Mouse (Mus musculus) liver, postnatal 0 days (tissue): ENCODE measurements around the gene Olfr970. TPM values are rescaled to one million over a fixed set of nuclear protein-coding genes. Genes with fewer than 3 reads are reported as not detected.
"Not testable (repeated sequence)": the region's sequence is repeated elsewhere in the genome, so short reads cannot be mapped to it uniquely, and the experiment has no call there.

Experiments used
- ATAC-seq: fragments of 200-750 bp; cut with Nextera tagmentation; 2 replicates; pipeline ENCODE4 v1.8.0; 2017; ENCODE audit warnings: mild to moderate bottlenecking, moderate library complexity
- DNase-seq: peaks from one replicate; pipeline ENCODE4 v3.0.0-alpha.2; 2016
- H3K27ac ChIP-seq: fragments of 300-500 bp; sonication (generic); 2 replicates; pipeline ENCODE4 v1.5.1; 2014; ENCODE audit warnings: antibody characterized with exemption, moderate library complexity, mild to moderate bottlenecking, low read depth
- H3K27me3 ChIP-seq: fragments of 300-500 bp; sonication (generic); 2 replicates; pipeline ENCODE4 v1.6.1; 2014; ENCODE audit warnings: low read length, control low read depth, mixed read lengths; ENCODE audit not compliant: insufficient read depth
- H3K36me3 ChIP-seq: fragments of 300-500 bp; sonication (generic); replicated peaks from 2 replicates; pipeline ENCODE4 v1.6.1; 2014; ENCODE audit warnings: mild to moderate bottlenecking, control low read depth, low read length, moderate library complexity, mixed read lengths; ENCODE audit not compliant: insufficient read depth
- H3K4me1 ChIP-seq: fragments of 300-500 bp; sonication (generic); 2 replicates; pipeline ENCODE4 v1.6.1; 2014; ENCODE audit warnings: antibody characterized with exemption, mild to moderate bottlenecking, control low read depth; ENCODE audit not compliant: insufficient read depth
- H3K4me2 ChIP-seq: fragments of 300-500 bp; sonication (generic); 2 replicates; pipeline ENCODE4 v1.6.1; 2014; ENCODE audit warnings: low read depth, mild to moderate bottlenecking, low read length, moderate library complexity, mixed read lengths
- H3K4me3 ChIP-seq: fragments of 300-500 bp; sonication (generic); 2 replicates; pipeline ENCODE4 v1.5.1; 2014; ENCODE audit warnings: low read depth, low read length
- H3K9ac ChIP-seq: fragments of 300-500 bp; sonication (generic); replicated peaks from 2 replicates; pipeline ENCODE4 v1.6.1; 2014; ENCODE audit warnings: mild to moderate bottlenecking, moderate library complexity
- H3K9me3 ChIP-seq: fragments of 300-500 bp; sonication (generic); 2 replicates; pipeline ENCODE4 v1.6.1; 2016; ENCODE audit warnings: mild to moderate bottlenecking, control low read depth, low read length, mixed read lengths
- CTCF ChIP-seq: sonication (generic); IDR thresholded peaks from 2 replicates; pipeline ENCODE4 v1.5.1; 2016; ENCODE audit warnings: antibody characterized with exemption, low read depth
- EP300 ChIP-seq: IDR thresholded peaks from 2 replicates; pipeline ENCODE4 v1.6.1; 2016; ENCODE audit warnings: antibody characterized with exemption, low read depth, mild to moderate bottlenecking
- WGBS: fragments of 180-500 bp; shearing (Covaris S2); extraction: QIAGEN DNeasy Blood & Tissue Kit; methylation state at CpG from one replicate; pipeline ENCODE4 v1.1.7; 2014; ENCODE audit not compliant: insufficient replicate concordance; 5-methylcytosine and 5-hydroxymethylcytosine counted together
- polyA plus RNA-seq: library from polyadenylated mRNA; unstranded; fragments of >200 nt; fragmentation: Nextera tagmentation; extraction: Ambion mirVana; gene quantifications from 2 replicates; pipeline ENCODE4 v1.2.1, GENCODE M21; 2015

Gene Olfr970
- polyA plus RNA-seq: not detected in 2 replicates

DNA sequence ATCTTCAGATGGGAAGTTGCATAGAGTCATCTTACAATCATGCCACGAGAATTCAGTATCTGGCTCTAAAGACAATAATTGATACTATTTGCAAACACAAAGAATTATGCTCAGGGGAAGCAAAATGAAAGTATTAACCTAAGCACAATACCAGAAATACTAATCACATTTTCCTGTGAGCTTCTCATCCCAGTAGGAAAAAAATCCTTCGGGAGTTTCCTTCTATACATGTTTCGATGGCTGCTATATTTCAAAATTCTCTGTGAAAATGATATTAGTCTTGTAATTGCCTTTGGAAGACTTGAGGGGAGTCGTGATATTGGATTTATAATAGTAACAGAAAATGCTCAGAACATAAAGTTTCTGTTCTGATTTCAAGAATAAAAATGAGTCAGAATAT lies at the start of gene Olfr970:
Olfr970 (plus strand) TSS at position 301 of the 400 bp plus-strand sequence.
- no peak within 1 kb of the TSS for H3K27ac ChIP-seq
- H3K9ac ChIP-seq: no peak within 1 kb of the TSS
- 72% methylated on average over 4 of the region's 4 CpGs for WGBS
- ATAC-seq: no peak
- H3K4me2 ChIP-seq: no peak within 1 kb of the TSS
- no peaks in the 10 kb centered on the region for H3K9me3 ChIP-seq
- TF ChIP-seq EP300: no peak
- TF ChIP-seq CTCF: no peak
- no peak for DNase-seq
- no peaks in the 10 kb centered on the region for H3K27me3 ChIP-seq
- H3K36me3 ChIP-seq: no peaks in the 10 kb centered on the region
- no peak within 1 kb of the TSS for H3K4me3 ChIP-seq
- H3K4me1 ChIP-seq: no peaks in the 10 kb centered on the region

DNA sequence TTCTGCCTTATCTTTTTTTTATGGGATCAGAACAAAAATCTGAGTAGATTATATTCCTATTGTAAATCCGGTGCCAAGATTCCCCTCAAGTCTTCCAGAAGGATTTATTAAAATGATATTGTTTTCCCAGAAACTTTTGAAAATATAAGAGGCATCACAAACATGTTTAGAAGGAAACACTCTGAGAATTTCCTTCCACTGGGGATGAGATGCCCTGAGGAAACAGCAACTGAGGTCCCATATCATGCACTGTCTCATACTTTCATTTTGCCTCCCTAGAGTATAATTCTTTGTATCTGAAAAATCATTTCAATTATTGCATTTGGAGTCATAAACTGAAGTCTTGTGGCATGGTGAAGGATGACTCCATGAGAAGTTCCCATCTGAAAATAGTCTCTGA lies 25.5 kb upstream of the Olfr970 start, which contains the start of gene Olfr968:
Olfr968 (minus strand) TSS at position 101 of the 400 bp plus-strand sequence.
- 68% methylated on average over 1 of the region's 1 CpGs for WGBS
- no peak for ATAC-seq

DNA sequence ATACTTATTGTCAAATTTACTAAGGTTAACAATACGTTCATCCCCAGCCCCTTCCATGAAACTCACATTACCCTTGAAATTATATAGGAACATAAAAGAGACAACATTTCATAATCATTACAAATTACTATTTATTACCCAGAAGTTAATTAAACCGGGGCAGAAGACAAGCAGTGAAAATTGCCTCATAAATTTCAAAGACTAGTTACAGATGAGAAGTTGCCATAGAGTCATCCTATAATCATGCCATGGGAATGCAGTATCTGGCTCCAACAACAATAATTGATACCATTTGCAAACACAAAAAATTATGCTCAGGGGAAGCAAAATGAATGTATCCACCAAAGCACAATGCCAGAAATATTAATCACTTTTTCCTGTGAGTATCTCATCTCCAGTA lies 18.1 kb upstream of the Olfr970 start, which contains the start of gene Olfr969:
Olfr969 (plus strand) TSS at position 388 of the 400 bp plus-strand sequence.
- H3K9me3 ChIP-seq: no peaks in the 10 kb centered on the region
- no peak within 1 kb of the TSS for H3K4me2 ChIP-seq
- H3K9ac ChIP-seq: no peak within 1 kb of the TSS
- TF ChIP-seq EP300: no peak
- no peak for TF ChIP-seq CTCF
- ATAC-seq (no peak), DNase-seq (no peak)
- H3K27me3 ChIP-seq: no peaks in the 10 kb centered on the region
- no peak within 1 kb of the TSS for H3K4me3 ChIP-seq
- no peaks in the 10 kb centered on the region for H3K36me3 ChIP-seq
- no peaks in the 10 kb centered on the region for H3K4me1 ChIP-seq
- 64% methylated on average over 2 of the region's 2 CpGs for WGBS
- no peak within 1 kb of the TSS for H3K27ac ChIP-seq

More for the DNA sequence above, 25.5 kb upstream of the Olfr970 start, which contains the start of gene Olfr968:
- no peaks in the 10 kb centered on the region for H3K4me1 ChIP-seq
- H3K9me3 ChIP-seq: no peaks in the 10 kb centered on the region
- H3K36me3 ChIP-seq: no peaks in the 10 kb centered on the region
- TF ChIP-seq CTCF (no peak), EP300 (no peak)
- H3K27ac ChIP-seq: no peak within 1 kb of the TSS
- DNase-seq: no peak
- H3K27me3 ChIP-seq: no peaks in the 10 kb centered on the region
- H3K9ac ChIP-seq: no peak within 1 kb of the TSS
- H3K4me3 ChIP-seq: no peak within 1 kb of the TSS
- no peak within 1 kb of the TSS for H3K4me2 ChIP-seq

DNA sequence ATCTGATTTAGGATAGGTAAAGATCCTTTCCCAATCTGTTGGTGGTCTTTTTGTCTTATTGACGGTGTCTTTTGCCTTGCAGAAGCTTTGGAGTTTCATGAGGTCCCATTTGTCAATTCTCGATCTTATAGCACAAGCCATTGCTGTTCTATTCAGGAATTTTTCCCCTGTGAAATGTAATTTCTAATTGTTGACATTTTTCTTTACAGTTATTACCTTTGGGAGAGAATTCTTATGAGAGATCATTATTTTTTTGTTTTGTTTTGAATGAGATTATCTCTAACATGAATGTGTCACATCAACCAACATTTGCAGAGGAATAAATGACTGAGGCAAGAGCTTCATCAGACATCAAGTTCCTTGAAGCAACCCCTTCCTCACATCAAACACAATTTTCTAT lies 27.9 kb downstream of the Olfr970 start, which contains the start of gene Olfr971:
Olfr971 (plus strand) TSS at position 301 of the 400 bp plus-strand sequence.
- WGBS: 74% methylated on average over 1 of the region's 2 CpGs

DNA sequence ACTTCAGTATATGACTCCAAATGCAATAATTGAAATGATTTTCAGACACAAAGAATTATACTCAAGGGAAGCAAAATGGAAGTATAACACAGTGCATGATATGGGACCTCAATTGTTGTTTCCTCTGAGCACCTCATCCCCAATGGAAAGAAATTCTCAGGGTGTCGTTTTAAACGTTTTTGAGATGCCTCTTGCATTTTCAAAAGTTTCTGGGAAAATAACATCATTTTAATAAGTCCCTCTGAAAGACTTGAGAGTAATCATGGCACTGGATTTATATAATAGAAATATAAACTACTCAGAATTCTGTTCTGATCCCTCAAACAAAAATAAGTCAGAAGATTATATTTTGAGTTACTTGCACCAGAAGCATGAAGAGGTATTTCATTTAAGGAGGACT lies 57.5 kb downstream of the Olfr970 start, which contains the start of gene Olfr972:
Olfr972 (plus strand) TSS at position 301 of the 400 bp plus-strand sequence.
- H3K36me3 ChIP-seq: no peaks in the 10 kb centered on the region
- H3K9ac ChIP-seq: no peak within 1 kb of the TSS
- no peak within 1 kb of the TSS for H3K27ac ChIP-seq
- no peaks in the 10 kb centered on the region for H3K4me1 ChIP-seq
- ATAC-seq: no peak
- H3K4me3 ChIP-seq: no peak within 1 kb of the TSS
- WGBS: 43% methylated on average over 2 of the region's 2 CpGs
- H3K9me3 ChIP-seq: no peaks in the 10 kb centered on the region
- no peak within 1 kb of the TSS for H3K4me2 ChIP-seq
- no peak for DNase-seq
- TF ChIP-seq EP300 (no peak), CTCF (no peak)
- H3K27me3 ChIP-seq: no peaks in the 10 kb centered on the region

More for the DNA sequence above, 27.9 kb downstream of the Olfr970 start, which contains the start of gene Olfr971:
- not testable (repeated sequence) for H3K4me3 ChIP-seq, H3K4me1 ChIP-seq, H3K4me2 ChIP-seq, H3K27me3 ChIP-seq, ATAC-seq, H3K27ac ChIP-seq, H3K9ac ChIP-seq, H3K36me3 ChIP-seq, DNase-seq, H3K9me3 ChIP-seq

Other genes with a start within 250 kb of the Olfr970 start
- not detected in 2 replicates for gene Olfr959, start 233.3 kb upstream of the Olfr970 start, polyA plus RNA-seq
- 1.1 and 2.1 TPM in 2 replicates for gene AW551984, start 204.5 kb upstream of the Olfr970 start, polyA plus RNA-seq
- gene Olfr148, start 198.2 kb upstream of the Olfr970 start, polyA plus RNA-seq: not detected in 2 replicates
- not detected in 2 replicates for gene Olfr960, start 187.5 kb upstream of the Olfr970 start, polyA plus RNA-seq
- not detected in 2 replicates for gene Olfr961, start 163.8 kb upstream of the Olfr970 start, polyA plus RNA-seq
- not detected in 2 replicates for gene Olfr963, start 141.7 kb upstream of the Olfr970 start, polyA plus RNA-seq
- not detected in 2 replicates for gene Olfr149, start 101.7 kb upstream of the Olfr970 start, polyA plus RNA-seq
- gene Olfr965, start 97.5 kb upstream of the Olfr970 start, polyA plus RNA-seq: not detected in 2 replicates
- gene Olfr150, start 77.9 kb upstream of the Olfr970 start, polyA plus RNA-seq: not detected in 2 replicates
- not detected in 2 replicates for gene Olfr967, start 62.6 kb upstream of the Olfr970 start, polyA plus RNA-seq
- not detected in 2 replicates for gene Olfr968, start 25.6 kb upstream of the Olfr970 start, polyA plus RNA-seq
- gene Olfr969, start 17.9 kb upstream of the Olfr970 start, polyA plus RNA-seq: not detected in 2 replicates
- not detected in 2 replicates for gene Olfr971, start 28.0 kb downstream of the Olfr970 start, polyA plus RNA-seq
- not detected in 2 replicates for gene Olfr972, start 57.6 kb downstream of the Olfr970 start, polyA plus RNA-seq
- gene Olfr229, start 98.5 kb downstream of the Olfr970 start, polyA plus RNA-seq: not detected in 2 replicates
- not detected in 2 replicates for gene Olfr974, start 128.6 kb downstream of the Olfr970 start, polyA plus RNA-seq
- gene Olfr975, start 143.2 kb downstream of the Olfr970 start, polyA plus RNA-seq: not detected in 2 replicates
- not detected in 2 replicates for gene Olfr976, start 152.3 kb downstream of the Olfr970 start, polyA plus RNA-seq
- gene Olfr978, start 183.3 kb downstream of the Olfr970 start, polyA plus RNA-seq: not detected in 2 replicates
- gene Olfr979, start 194.6 kb downstream of the Olfr970 start, polyA plus RNA-seq: not detected in 2 replicates
- not detected in 2 replicates for gene Olfr980, start 200.7 kb downstream of the Olfr970 start, polyA plus RNA-seq
- gene Olfr981, start 212.6 kb downstream of the Olfr970 start, polyA plus RNA-seq: not detected in 2 replicates